Mouse (Mus musculus) left cerebral cortex, adult 2 months (tissue): ENCODE results near the gene Dck. TPM values are rescaled to one million over a fixed set of nuclear protein-coding genes. Genes with fewer than 3 reads are reported as not detected.

Experiments used
- DNase-seq, 2 experiments: peaks; one replicate each; pipeline ENCODE4 v3.0.0; 2021 to 2022; ENCODE audit warnings: low spot score in 2 of 2, mixed read lengths in 1 of 2; ENCODE audit errors: extremely low spot score in 1 of 2
- H3K27ac ChIP-seq: fragments of 200-600 bp; 2 replicates; pipeline ENCODE4 v1.8.1; 2022
- H3K4me3 ChIP-seq: fragments of 200-600 bp; 2 replicates; pipeline ENCODE4 v1.8.1; 2022
- CTCF ChIP-seq: fragments of 200-600 bp; IDR thresholded peaks from 2 replicates; pipeline ENCODE4 v1.8.1; 2022; ENCODE audit warnings: antibody characterized with exemption, mild to moderate bottlenecking, moderate library complexity
- intact Hi-C: fragments of 180-260 bp; cut with DNase I; formaldehyde crosslinking; loops from one replicate; pipeline ENCODE4 v1.15.1; 2025
- total RNA-seq, 2 experiments: library from RNA; stranded (reverse); gene quantifications; 2 replicates each; pipeline ENCODE4 v1.2.3; 2021

The Dck gene
- total RNA-seq, 2 experiments from 2014 or later, result 13.5 to 16.6 TPM

GRCm38 (mm10) chr5:88793676-88794075 lies 28.9 kb downstream of the Dck start:
- no peak overlapping the region for H3K27ac ChIP-seq
- TF ChIP-seq CTCF, result no peak
- DNase-seq, result no peak
- H3K4me3 ChIP-seq, result no peak overlapping the region
- intact Hi-C loops, result loop anchor here (5.0 to 10.0 kb wide), 2 partner anchors 94 to 881 kb away; partner anchors contain the start of gene Slc4a4

GRCm38 (mm10) chr5:88795910-88796584 lies 31.3 kb downstream of the Dck start:
- TF ChIP-seq CTCF, result no peak
- DNase-seq, result no peak
- intact Hi-C loops, result loop anchor here (5.0 to 10.0 kb wide), 2 partner anchors 426 to 879 kb away; no protein-coding TSS in a partner anchor
- no peak overlapping the region for H3K4me3 ChIP-seq
- no peak overlapping the region for H3K27ac ChIP-seq

GRCm38 (mm10) chr5:88796588-88796987 lies 31.8 kb downstream of the Dck start:
- DNase-seq, result no peak
- H3K4me3 ChIP-seq, result no peak overlapping the region
- H3K27ac ChIP-seq, result no peak overlapping the region
- intact Hi-C loops, result loop anchor here (5.0 to 10.0 kb wide), 2 partner anchors 426 to 878 kb away; no protein-coding TSS in a partner anchor
- TF ChIP-seq CTCF, result no peak

GRCm38 (mm10) chr5:88797121-88797520 lies 32.3 kb downstream of the Dck start:
- intact Hi-C loops, result loop anchor here (5.0 to 10.0 kb wide), 2 partner anchors 425 to 878 kb away; no protein-coding TSS in a partner anchor
- Histone ChIP-seq H3K4me3 (no peak overlapping the region), H3K27ac (no peak overlapping the region)
- TF ChIP-seq CTCF, result no peak
- no peak for DNase-seq

- DNase-seq, result no peak
- TF ChIP-seq CTCF, result no peak
- H3K4me3 ChIP-seq, result no peak overlapping the region
- no peak overlapping the region for H3K27ac ChIP-seq
- intact Hi-C loops, result no loop called here
Observed at GRCm38 (mm10) chr5:88805616-88806015, 40.8 kb downstream of the Dck start.

- no peak for DNase-seq
- intact Hi-C loops, result no loop called here
- Histone ChIP-seq H3K27ac (no peak overlapping the region), H3K4me3 (no peak overlapping the region)
- no peak for TF ChIP-seq CTCF
Observed at GRCm38 (mm10) chr5:88806278-88806677, 41.5 kb downstream of the Dck start.

GRCm38 (mm10) chr5:88807342-88807741 lies 42.5 kb downstream of the Dck start:
- intact Hi-C loops, result no loop called here
- H3K27ac ChIP-seq, result no peak overlapping the region
- no peak overlapping the region for H3K4me3 ChIP-seq
- no peak for TF ChIP-seq CTCF
- DNase-seq, result no peak

- no peak for TF ChIP-seq CTCF
- intact Hi-C loops, result no loop called here
- no peak for DNase-seq
- Histone ChIP-seq H3K4me3 (no peak overlapping the region), H3K27ac (no peak overlapping the region)
Observed at GRCm38 (mm10) chr5:88813188-88813587, 48.4 kb downstream of the Dck start.

GRCm38 (mm10) chr5:88814552-88814951 lies 49.8 kb downstream of the Dck start:
- no peak for DNase-seq
- TF ChIP-seq CTCF, result no peak
- H3K27ac ChIP-seq, result no peak overlapping the region
- no peak overlapping the region for H3K4me3 ChIP-seq
- intact Hi-C loops, result no loop called here

- intact Hi-C loops, result no loop called here
Observed at GRCm38 (mm10) chr5:88821542-88821941, 56.7 kb downstream of the Dck start.

GRCm38 (mm10) chr5:88824838-88825237 lies 60.0 kb downstream of the Dck start:
- intact Hi-C loops, result no loop called here
- no peak overlapping the region for H3K4me3 ChIP-seq
- no peak overlapping the region for H3K27ac ChIP-seq
- no peak for DNase-seq
- TF ChIP-seq CTCF, result no peak

More at GRCm38 (mm10) chr5:88821542-88821941, 56.7 kb downstream of the Dck start:
- H3K27ac ChIP-seq, result no peak overlapping the region
- H3K4me3 ChIP-seq, result no peak overlapping the region
- TF ChIP-seq CTCF, result no peak
- no peak for DNase-seq

- no peak for DNase-seq
- no peak overlapping the region for H3K27ac ChIP-seq
- no peak overlapping the region for H3K4me3 ChIP-seq
- intact Hi-C loops, result no loop called here
- TF ChIP-seq CTCF, result no peak; the same call in 1 of the 2 replicates
Observed at GRCm38 (mm10) chr5:88829835-88830571, 65.2 kb downstream of the Dck start.
